Mouse (Mus musculus): ENCODE measurements around the gene Zbtb7a. TPM values are rescaled to one million over a fixed set of nuclear protein-coding genes. Genes with fewer than 3 reads are reported as not detected.

Gene Zbtb7a
- polyA plus RNA-seq, 1 experiment: 26.1 TPM

DNA sequence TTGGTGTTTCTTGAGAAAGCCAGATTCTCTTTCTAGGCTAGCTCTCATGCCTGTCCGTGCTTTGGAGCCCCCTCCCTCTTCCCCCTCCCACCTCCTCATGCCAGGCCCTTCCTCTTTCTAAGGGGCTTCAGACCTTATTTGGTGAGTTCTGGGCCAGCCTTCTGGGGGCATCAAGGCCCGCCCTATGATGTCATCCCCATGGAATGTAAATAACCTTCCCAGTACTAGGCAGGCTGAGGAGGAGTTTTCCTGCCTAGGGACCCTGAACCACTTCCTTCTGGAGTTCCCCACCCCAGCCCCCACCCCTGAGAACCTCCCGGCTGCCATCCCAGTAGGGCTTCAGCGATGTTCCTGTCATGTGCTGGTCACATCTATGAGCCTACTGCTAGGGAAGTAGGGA lies 49.7 kb downstream of the Zbtb7a start:
- no peaks in the 10 kb centered on the region for H3K27me3 ChIP-seq (ENCODE audit: control insufficient read depth, insufficient read depth, insufficient read length)
- no peak overlapping the region for H3ac ChIP-seq (ENCODE audit: control insufficient read depth, insufficient read length)
- peaks cover 22% of the 10 kb centered on the region for H3K36me3 ChIP-seq (ENCODE audit: control insufficient read depth, insufficient read depth)
- TF ChIP-seq MYOD1 (IDR thresholded peaks at IDR 0.05; ENCODE audit: control insufficient read depth in 1 of 3, insufficient read length in 2 of 3, low read depth in 2 of 3) (no peak), CEBPB (IDR thresholded peaks at IDR 0.05; ENCODE audit: insufficient read depth, poor library complexity, severe bottlenecking) (no peak)
- no peak overlapping the region for H3K4me3 ChIP-seq
- peak overlapping the region; percentile 81 for H3K4me2 ChIP-seq (ENCODE audit: low read depth)
- H3K79me2 ChIP-seq (ENCODE audit: control insufficient read depth, insufficient read depth): peaks cover 29% of the 10 kb centered on the region

- no peak overlapping the region for H3K4me2 ChIP-seq (ENCODE audit: low read depth)
- H3K36me3 ChIP-seq (ENCODE audit: control insufficient read depth, insufficient read depth): peaks cover 5% of the 10 kb centered on the region
- H3K4me3 ChIP-seq: no peak overlapping the region
- peaks cover 23% of the 10 kb centered on the region for H3K79me2 ChIP-seq (ENCODE audit: control insufficient read depth, insufficient read depth)
- H3K27me3 ChIP-seq (ENCODE audit: control insufficient read depth, insufficient read depth, insufficient read length): no peaks in the 10 kb centered on the region
- no peak overlapping the region for H3ac ChIP-seq (ENCODE audit: control insufficient read depth, insufficient read length)
- TF ChIP-seq TCF3 (IDR thresholded peaks at IDR 0.05; ENCODE audit: insufficient read length, low read depth) (no peak), POLR2A (IDR thresholded peaks at IDR 0.05; ENCODE audit: insufficient read length, low read depth) (peak; percentile 24), SRF (IDR thresholded peaks at IDR 0.05; ENCODE audit: control insufficient read depth, insufficient read length, low read depth) (no peak), POLR2AphosphoS2 (IDR thresholded peaks at IDR 0.05; ENCODE audit: insufficient read length, low read depth) (peak; percentile 32), USF1 (IDR thresholded peaks at IDR 0.05; ENCODE audit: low read depth) (no peak), REST (IDR thresholded peaks at IDR 0.05; ENCODE audit: insufficient read depth, insufficient read length) (no peak)
Observed at GRCm38 (mm10) chr10:81187161-81187560, 52.1 kb downstream of the Zbtb7a start.

DNA sequence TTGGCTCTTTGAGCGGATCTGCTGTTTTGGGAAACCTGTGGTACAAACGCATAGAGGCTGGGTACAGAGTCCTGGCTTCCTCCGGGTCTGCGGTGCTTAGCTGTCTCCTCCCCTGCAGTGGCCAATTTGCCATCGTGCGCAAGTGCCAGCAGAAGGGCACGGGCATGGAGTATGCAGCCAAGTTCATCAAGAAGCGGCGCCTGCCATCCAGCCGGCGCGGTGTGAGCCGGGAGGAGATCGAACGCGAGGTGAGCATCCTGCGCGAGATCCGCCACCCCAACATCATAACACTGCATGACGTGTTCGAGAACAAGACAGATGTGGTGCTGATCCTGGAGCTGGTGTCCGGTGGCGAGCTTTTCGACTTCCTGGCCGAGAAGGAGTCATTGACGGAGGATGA lies 54.8 kb downstream of the Zbtb7a start:
- Histone ChIP-seq H3K4me3 (no peak overlapping the region), H3K36me3 (ENCODE audit: control insufficient read depth, insufficient read depth) (peaks cover 5% of the 10 kb centered on the region), H3ac (ENCODE audit: control insufficient read depth, insufficient read length) (no peak overlapping the region), H3K79me2 (ENCODE audit: control insufficient read depth, insufficient read depth) (peaks cover 12% of the 10 kb centered on the region), H3K27me3 (ENCODE audit: control insufficient read depth, insufficient read depth, insufficient read length) (no peaks in the 10 kb centered on the region), H3K4me2 (ENCODE audit: low read depth) (no peak overlapping the region)
- TF ChIP-seq SRF (IDR thresholded peaks at IDR 0.05; ENCODE audit: control insufficient read depth, insufficient read length, low read depth) (no peak), TCF12 (IDR thresholded peaks at IDR 0.05; ENCODE audit: insufficient read depth, poor library complexity, severe bottlenecking) (no peak), E2F4 (IDR thresholded peaks at IDR 0.05; ENCODE audit: insufficient read depth) (no peak), TCF3 (IDR thresholded peaks at IDR 0.05; ENCODE audit: insufficient read length, low read depth) (no peak), USF1 (IDR thresholded peaks at IDR 0.05; ENCODE audit: low read depth) (no peak), MAX (IDR thresholded peaks at IDR 0.05; ENCODE audit: low read depth) (no peak), REST (IDR thresholded peaks at IDR 0.05; ENCODE audit: insufficient read depth, insufficient read length) (no peak), POLR2A (IDR thresholded peaks at IDR 0.05; ENCODE audit: insufficient read length, low read depth) (no peak)

- H3K4me2 ChIP-seq (ENCODE audit: low read depth): no peak overlapping the region
- peaks cover 7% of the 10 kb centered on the region for H3K79me2 ChIP-seq (ENCODE audit: control insufficient read depth, insufficient read depth)
- no peaks in the 10 kb centered on the region for H3K27me3 ChIP-seq (ENCODE audit: control insufficient read depth, insufficient read depth, insufficient read length)
- H3K36me3 ChIP-seq (ENCODE audit: control insufficient read depth, insufficient read depth): peaks cover 5% of the 10 kb centered on the region
- no peak overlapping the region for H3K4me3 ChIP-seq
- TF ChIP-seq MYOG (IDR thresholded peaks at IDR 0.05; ENCODE audit: control insufficient read depth in 1 of 3, insufficient read depth in 1 of 3, insufficient read length in 2 of 3, low read depth in 2 of 3) (no peak), POLR2A (IDR thresholded peaks at IDR 0.05; ENCODE audit: insufficient read length, low read depth) (peak; percentile 18)
- no peak overlapping the region for H3ac ChIP-seq (ENCODE audit: control insufficient read depth, insufficient read length)
Observed at GRCm38 (mm10) chr10:81190236-81190911, 55.4 kb downstream of the Zbtb7a start.

DNA sequence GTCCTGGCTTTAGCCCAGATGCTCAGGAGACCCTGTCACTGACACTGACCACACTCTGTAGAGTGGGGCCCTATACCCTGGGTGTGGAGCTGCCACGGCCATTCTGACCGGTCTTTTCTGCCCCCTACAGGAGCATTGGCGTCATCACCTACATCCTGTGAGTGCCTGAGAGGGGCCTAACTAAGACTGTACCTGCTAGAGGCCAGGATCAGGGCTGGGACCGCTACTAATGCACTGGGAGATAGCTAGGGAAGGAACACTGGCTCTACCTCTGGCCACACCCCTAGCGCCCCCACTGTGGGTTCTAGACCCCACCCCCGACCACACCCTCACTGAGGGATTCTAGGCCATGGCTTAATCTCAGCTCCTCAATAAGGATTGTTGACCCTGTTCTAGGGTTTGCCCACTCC lies 55.9 kb downstream of the Zbtb7a start:
- no peak overlapping the region for H3ac ChIP-seq (ENCODE audit: control insufficient read depth, insufficient read length)

More for the DNA sequence above, 55.9 kb downstream of the Zbtb7a start:
- TF ChIP-seq E2F4 (IDR thresholded peaks at IDR 0.05; ENCODE audit: insufficient read depth): no peak
- no peak for TF ChIP-seq MYOD1 (IDR thresholded peaks at IDR 0.05; ENCODE audit: control insufficient read depth in 1 of 3, insufficient read length in 2 of 3, low read depth in 2 of 3)
- no peak for TF ChIP-seq REST (IDR thresholded peaks at IDR 0.05; ENCODE audit: insufficient read depth, insufficient read length)
- no peak for TF ChIP-seq MAX (IDR thresholded peaks at IDR 0.05; ENCODE audit: low read depth)
- TF ChIP-seq CEBPB (IDR thresholded peaks at IDR 0.05; ENCODE audit: insufficient read depth, poor library complexity, severe bottlenecking): no peak
- Histone ChIP-seq H3K4me3 (no peak overlapping the region), H3K27me3 (ENCODE audit: control insufficient read depth, insufficient read depth, insufficient read length) (no peaks in the 10 kb centered on the region), H3K4me2 (ENCODE audit: low read depth) (no peak overlapping the region), H3K79me2 (ENCODE audit: control insufficient read depth, insufficient read depth) (peaks cover 4% of the 10 kb centered on the region), H3K36me3 (ENCODE audit: control insufficient read depth, insufficient read depth) (peaks cover 5% of the 10 kb centered on the region)

All from myocyte (in vitro differentiated cells).